Mouse (Mus musculus): ENCODE results near the gene Zfp719.

The Zfp719 gene

GRCm38 (mm10) chr7:43579440-43580171 is at the start of gene Zfp719:
Gene Zfp719, plus strand, starts transcription at chr7:43579610.
- peak; percentile 99 for DNase-seq (ENCODE audit: low read depth, low spot score)

GRCm38 (mm10) chr7:43530216-43530785 is 49.1 kb upstream of the Zfp719 start:
- DNase-seq (ENCODE audit: low read depth, low spot score): no peak

GRCm38 (mm10) chr7:43532936-43533505 is 46.4 kb upstream of the Zfp719 start:
- no peak for DNase-seq (ENCODE audit: low read depth, low spot score)

- no peak for DNase-seq (ENCODE audit: low read depth, low spot score)
Measured at GRCm38 (mm10) chr7:43538524-43538923, 40.9 kb upstream of the Zfp719 start.

- DNase-seq (ENCODE audit: low read depth, low spot score): no peak
Measured at GRCm38 (mm10) chr7:43544225-43544977, 35.0 kb upstream of the Zfp719 start, which contains the start of gene Cd33. Gene Cd33, minus strand, starts transcription at chr7:43544428.

- no peak for DNase-seq (ENCODE audit: low read depth, low spot score)
Measured at GRCm38 (mm10) chr7:43545656-43546545, 33.5 kb upstream of the Zfp719 start.

- peak; percentile 98 for DNase-seq (ENCODE audit: low read depth, low spot score)
Measured at GRCm38 (mm10) chr7:43547666-43548065, 31.7 kb upstream of the Zfp719 start.

GRCm38 (mm10) chr7:43548206-43548605 is 31.2 kb upstream of the Zfp719 start:
- no peak for DNase-seq (ENCODE audit: low read depth, low spot score)

- DNase-seq (ENCODE audit: low read depth, low spot score): no peak
Measured at GRCm38 (mm10) chr7:43553153-43553552, 26.3 kb upstream of the Zfp719 start.

- peak; percentile 17 for DNase-seq (ENCODE audit: low read depth, low spot score)
Measured at GRCm38 (mm10) chr7:43554550-43554949, 24.9 kb upstream of the Zfp719 start.

GRCm38 (mm10) chr7:43555351-43555750 is 24.1 kb upstream of the Zfp719 start:
- DNase-seq (ENCODE audit: low read depth, low spot score): peak; percentile 19

GRCm38 (mm10) chr7:43556901-43557300 is 22.5 kb upstream of the Zfp719 start:
- DNase-seq (ENCODE audit: low read depth, low spot score): no peak

- DNase-seq (ENCODE audit: low read depth, low spot score): peak; percentile 99
Measured at GRCm38 (mm10) chr7:43562006-43562633, 17.3 kb upstream of the Zfp719 start, which contains the start of gene Zfp658. Gene Zfp658, plus strand, starts transcription at chr7:43562256.

- peak; percentile 95 for DNase-seq (ENCODE audit: low read depth, low spot score)
Measured at GRCm38 (mm10) chr7:43562651-43563070, 16.7 kb upstream of the Zfp719 start.

GRCm38 (mm10) chr7:43563300-43563699 is 16.1 kb upstream of the Zfp719 start:
- peak; percentile 6 for DNase-seq (ENCODE audit: low read depth, low spot score)

- no peak for DNase-seq (ENCODE audit: low read depth, low spot score)
Measured at GRCm38 (mm10) chr7:43571216-43571615, 8.2 kb upstream of the Zfp719 start.

GRCm38 (mm10) chr7:43580526-43580925 is 1.1 kb downstream of the Zfp719 start:
- DNase-seq (ENCODE audit: low read depth, low spot score): no peak

GRCm38 (mm10) chr7:43584790-43585189 is 5.4 kb downstream of the Zfp719 start:
- peak; percentile 35 for DNase-seq (ENCODE audit: low read depth, low spot score)

- peak; percentile 83 for DNase-seq (ENCODE audit: low read depth, low spot score)
Measured at GRCm38 (mm10) chr7:43601884-43602283, 22.5 kb downstream of the Zfp719 start.
